Mouse (Mus musculus): ENCODE measurements around the gene Gdpd3. TPM values are rescaled to one million over a fixed set of nuclear protein-coding genes. Genes with fewer than 3 reads are reported as not detected.
A peak's percentile ranks its signal among the peaks of the same experiment; 100 is the strongest.

Gdpd3 gene
- polyA plus RNA-seq, 1 experiment from 2014 or later = 2.2 TPM

GRCm38 (mm10) chr7:126793456-126794270, 27.5 kb downstream of the Gdpd3 start:
- ATAC-seq (replicated peaks) = no peak
- Histone ChIP-seq H3K4me2 (no peak overlapping the region), H3K4me3 (no peak overlapping the region), H3K27me3 (replicated peaks) (no peaks in the 10 kb centered on the region), H3K36me3 (replicated peaks) (peaks cover 24% of the 10 kb centered on the region), H3K9me3 (no peaks in the 10 kb centered on the region), H3K4me1 (peaks cover 52% of the 10 kb centered on the region), H3K27ac (no peak overlapping the region), H3K9ac (no peak overlapping the region)
- 74% methylated on average over 4 of the region's 4 CpGs for WGBS

- Histone ChIP-seq H3K27ac (no peak overlapping the region), H3K4me3 (no peak overlapping the region), H3K27me3 (replicated peaks) (no peaks in the 10 kb centered on the region), H3K9ac (no peak overlapping the region), H3K4me1 (peaks cover 52% of the 10 kb centered on the region), H3K4me2 (no peak overlapping the region), H3K9me3 (no peaks in the 10 kb centered on the region), H3K36me3 (replicated peaks) (peaks cover 21% of the 10 kb centered on the region)
- ATAC-seq (replicated peaks) = no peak
- WGBS = 78% methylated on average over 4 of the region's 4 CpGs
Measured at GRCm38 (mm10) chr7:126794271-126794605, 28.1 kb downstream of the Gdpd3 start.

DNA sequence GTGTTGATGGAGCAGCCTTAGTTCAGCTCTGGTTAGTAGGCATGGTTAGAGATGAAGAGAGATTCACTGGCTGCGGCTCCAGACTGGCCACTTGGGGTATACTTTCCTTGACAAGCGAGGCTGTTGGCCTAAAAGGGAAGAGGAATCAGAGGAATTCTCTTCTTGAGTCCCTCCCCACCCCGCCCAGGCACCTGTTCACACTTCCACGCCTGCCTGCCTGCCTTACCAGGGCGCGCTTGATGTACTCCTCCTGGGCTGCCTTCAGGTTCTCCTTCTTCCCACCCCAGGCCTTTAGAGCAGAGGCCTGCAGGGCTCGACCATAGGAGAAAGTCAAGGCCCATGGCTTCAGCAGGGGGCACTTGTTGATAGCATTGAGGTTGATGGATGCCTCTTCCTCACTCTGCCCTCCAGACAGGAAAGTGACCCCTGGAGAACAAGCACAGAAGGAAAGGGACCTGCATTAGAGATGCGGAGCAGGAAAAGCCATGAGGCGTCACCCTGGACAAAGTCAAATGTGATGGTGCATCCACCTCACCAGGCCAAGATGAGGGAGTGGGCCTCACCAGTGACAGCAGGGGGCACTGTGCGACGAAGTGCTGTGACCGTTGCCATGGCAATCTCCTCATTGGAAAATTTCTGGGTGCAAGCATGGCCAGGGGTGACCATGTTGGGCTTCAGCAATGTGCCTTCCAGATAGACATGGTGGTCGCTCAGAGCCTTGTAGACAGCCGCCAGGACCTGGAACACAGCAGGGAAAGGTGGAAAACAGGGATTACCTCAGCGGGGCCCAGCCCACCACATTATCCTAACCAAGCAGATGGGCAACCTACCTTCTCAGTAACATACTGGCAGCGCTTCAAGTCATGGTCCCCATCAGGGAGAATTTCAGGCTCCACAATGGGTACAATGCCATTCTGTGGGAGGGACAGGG, 29.5 kb downstream of the Gdpd3 start:
- no peaks in the 10 kb centered on the region for H3K9me3 ChIP-seq
- WGBS = 81% methylated on average over 16 of the region's 16 CpGs
- no peak overlapping the region for H3K4me3 ChIP-seq
- ATAC-seq (replicated peaks) = no peak
- no peak overlapping the region for H3K27ac ChIP-seq
- no peak overlapping the region for H3K4me2 ChIP-seq
- H3K9ac ChIP-seq = no peak overlapping the region
- no peaks in the 10 kb centered on the region for H3K27me3 ChIP-seq (replicated peaks)
- peaks cover 54% of the 10 kb centered on the region for H3K4me1 ChIP-seq
- peaks cover 13% of the 10 kb centered on the region for H3K36me3 ChIP-seq (replicated peaks)

DNA sequence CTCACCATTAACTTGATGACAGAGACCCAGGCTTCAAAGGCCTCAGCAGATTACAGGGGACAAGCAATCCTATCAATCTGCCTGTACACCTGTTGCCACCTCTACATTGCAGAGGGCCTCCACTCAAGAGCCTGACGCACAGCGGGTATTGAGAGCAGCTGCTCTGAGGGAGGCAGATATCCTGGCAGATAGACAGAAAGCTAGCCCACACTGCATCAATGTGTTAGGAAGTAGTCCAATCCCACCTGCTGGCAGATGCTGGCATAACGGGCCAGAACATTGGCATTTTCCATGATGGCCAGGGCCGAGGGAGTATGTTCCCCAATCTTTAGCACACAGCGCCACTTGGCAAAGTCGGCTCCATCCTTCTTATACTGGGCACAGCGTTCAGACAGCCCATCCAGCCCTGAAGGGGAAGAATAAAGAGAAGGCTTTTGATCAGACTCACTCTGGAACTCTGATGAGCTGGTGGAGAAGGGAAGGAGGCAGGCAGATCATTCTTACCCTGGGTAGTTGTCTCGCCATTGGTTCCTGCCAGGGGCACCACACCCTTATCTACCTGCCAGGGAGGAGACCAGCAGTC, 30.3 kb downstream of the Gdpd3 start:
- H3K4me3 ChIP-seq = no peak overlapping the region
- WGBS = 78% methylated on average over 8 of the region's 8 CpGs
- 0 out of 2 replicates have a peak overlapping the region, but pooled peaks have one; percentile 70 for H3K9ac ChIP-seq
- H3K4me2 ChIP-seq = no peak overlapping the region
- ATAC-seq (replicated peaks) = no peak
- no peaks in the 10 kb centered on the region for H3K27me3 ChIP-seq (replicated peaks)
- no peak overlapping the region for H3K27ac ChIP-seq
- peaks cover 47% of the 10 kb centered on the region for H3K4me1 ChIP-seq
- peaks cover 13% of the 10 kb centered on the region for H3K36me3 ChIP-seq (replicated peaks)
- no peaks in the 10 kb centered on the region for H3K9me3 ChIP-seq

DNA sequence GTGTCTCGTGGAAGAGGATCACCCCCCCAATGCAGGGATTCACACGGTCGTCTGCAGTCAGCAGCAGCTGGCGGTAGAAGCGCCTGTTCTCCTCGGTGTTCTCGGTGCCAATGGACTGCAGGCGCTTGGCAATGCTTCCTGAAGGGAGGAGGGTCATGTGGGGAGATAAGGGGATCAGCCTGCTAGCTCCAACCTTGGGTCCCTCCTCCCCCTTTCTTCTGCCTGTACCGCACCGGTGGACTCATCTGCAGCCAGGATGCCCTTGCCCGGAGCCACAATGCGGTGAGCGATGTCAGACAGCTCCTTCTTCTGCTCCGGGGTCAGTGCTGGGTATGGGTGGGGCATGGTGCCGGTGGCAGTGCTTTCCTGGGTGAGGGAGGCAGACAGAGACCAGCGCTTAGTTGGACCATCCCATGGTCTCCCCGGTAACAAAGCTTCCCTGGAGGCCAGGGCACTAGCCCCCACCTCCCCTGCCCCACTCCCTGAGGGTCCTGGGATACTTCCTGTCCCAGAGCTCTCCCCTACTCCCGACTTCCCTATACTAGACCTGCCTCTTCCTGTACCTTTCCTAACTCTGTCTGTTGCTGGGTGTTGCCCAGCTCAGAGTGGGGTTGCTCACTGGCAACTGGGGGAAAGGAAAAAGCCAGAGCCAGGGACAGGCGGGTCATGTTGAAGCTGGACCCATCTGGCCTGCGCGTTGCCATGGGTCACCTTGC, 31.4 kb downstream of the Gdpd3 start, which contains the start of gene Fam57b:
TSS of gene Fam57b (plus strand) at position 258 of the 716 bp plus-strand sequence.
- 20% methylated on average over 21 of the region's 21 CpGs for WGBS
- ATAC-seq (replicated peaks) = 0 out of 2 replicates have a peak, but pooled peaks have one; percentile 13
- Histone ChIP-seq H3K27ac (peak within 1 kb of the TSS; percentile 93), H3K4me2 (peak within 1 kb of the TSS; percentile 83), H3K4me3 (peak within 1 kb of the TSS; percentile 66), H3K27me3 (replicated peaks) (no peaks in the 10 kb centered on the region), H3K9me3 (no peaks in the 10 kb centered on the region), H3K9ac (peak within 1 kb of the TSS; percentile 70), H3K4me1 (peaks cover 43% of the 10 kb centered on the region), H3K36me3 (replicated peaks) (peaks cover 13% of the 10 kb centered on the region)

- H3K4me1 ChIP-seq = peaks cover 37% of the 10 kb centered on the region
- no peaks in the 10 kb centered on the region for H3K27me3 ChIP-seq (replicated peaks)
- WGBS = under 1% methylated on average over 40 of the region's 40 CpGs
- no peaks in the 10 kb centered on the region for H3K9me3 ChIP-seq
- H3K4me2 ChIP-seq = peak overlapping the region; percentile 83
- peak overlapping the region; percentile 93 for H3K27ac ChIP-seq
- H3K36me3 ChIP-seq (replicated peaks) = peaks cover 13% of the 10 kb centered on the region
- H3K9ac ChIP-seq = peak overlapping the region; percentile 70
- ATAC-seq (replicated peaks) = no peak
- H3K4me3 ChIP-seq = peak overlapping the region; percentile 66
Measured at GRCm38 (mm10) chr7:126798127-126799049, 32.3 kb downstream of the Gdpd3 start.

DNA sequence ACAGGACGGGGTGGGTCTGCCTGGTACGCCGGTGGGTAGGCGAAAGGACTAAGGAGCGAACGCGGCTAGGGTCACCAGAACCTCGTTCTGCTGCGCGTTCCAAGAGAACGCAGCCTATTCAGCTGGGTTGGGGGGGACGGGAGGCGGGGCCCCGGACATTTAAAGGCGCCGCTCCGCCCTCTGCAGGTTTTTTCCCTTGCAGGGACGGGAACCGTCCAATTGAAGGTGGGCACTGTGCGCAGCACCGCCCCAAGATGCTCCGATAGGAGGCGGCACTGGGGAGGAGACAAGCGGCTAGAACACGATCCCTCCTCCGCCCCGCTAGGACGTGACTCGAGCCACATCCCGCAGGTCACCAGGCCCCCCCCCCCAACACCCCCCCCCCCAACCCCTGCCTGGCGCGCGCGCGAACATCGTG, 32.9 kb downstream of the Gdpd3 start:
- ATAC-seq (replicated peaks) = peak; percentile 96
- WGBS = under 1% methylated on average over 29 of the region's 36 CpGs
- H3K4me1 ChIP-seq = peaks cover 37% of the 10 kb centered on the region
- peak overlapping the region; percentile 66 for H3K4me3 ChIP-seq
- peak overlapping the region; percentile 70 for H3K9ac ChIP-seq
- H3K27ac ChIP-seq = peak overlapping the region; percentile 93
- H3K36me3 ChIP-seq (replicated peaks) = peaks cover 13% of the 10 kb centered on the region
- H3K9me3 ChIP-seq = no peaks in the 10 kb centered on the region
- H3K27me3 ChIP-seq (replicated peaks) = no peaks in the 10 kb centered on the region
- peak overlapping the region; percentile 83 for H3K4me2 ChIP-seq

DNA sequence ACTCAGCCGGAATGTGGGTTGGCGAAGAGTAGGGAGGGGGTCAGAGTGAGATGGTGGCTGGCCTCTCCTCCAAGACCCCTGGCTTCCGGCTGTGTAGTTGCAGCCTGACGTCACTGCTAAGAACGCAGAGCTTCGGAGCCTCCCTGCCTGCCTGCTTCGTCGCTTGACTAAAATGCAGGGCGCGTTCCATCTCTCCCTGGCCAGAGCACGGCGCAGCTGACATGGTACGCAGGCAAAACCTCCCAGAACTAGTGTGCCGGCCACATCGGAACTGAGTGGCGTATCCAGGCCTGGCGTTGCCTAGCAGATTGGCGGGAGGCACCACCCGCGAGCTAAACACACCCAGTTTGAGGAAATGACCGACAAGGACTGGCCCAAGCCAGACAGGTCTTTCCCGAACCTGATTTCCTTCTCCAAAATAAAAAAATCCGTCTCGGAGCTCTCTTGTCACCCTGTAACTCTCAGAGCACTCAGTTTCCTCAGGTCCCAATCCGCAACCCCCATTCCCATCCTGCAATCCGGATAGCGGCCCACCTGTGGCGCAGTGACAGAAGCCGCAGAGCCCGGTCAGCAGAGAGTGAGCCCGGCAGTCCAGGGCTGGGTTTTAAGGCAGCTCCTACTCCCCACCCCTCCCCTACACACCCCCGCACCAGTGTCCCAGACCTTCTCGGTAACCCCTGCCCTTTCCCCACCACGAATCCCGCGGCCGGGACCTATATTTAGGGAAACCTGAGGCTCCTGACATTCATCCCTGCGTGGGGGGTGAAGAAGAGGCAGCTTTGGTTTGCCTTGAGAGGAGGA, 33.5 kb downstream of the Gdpd3 start:
- peak; percentile 90 for ATAC-seq (replicated peaks)
- Histone ChIP-seq H3K4me1 (peaks cover 37% of the 10 kb centered on the region), H3K4me3 (peak overlapping the region; percentile 66), H3K4me2 (peak overlapping the region; percentile 83), H3K9ac (peak overlapping the region; percentile 65), H3K36me3 (replicated peaks) (peaks cover 11% of the 10 kb centered on the region), H3K27me3 (replicated peaks) (no peaks in the 10 kb centered on the region), H3K27ac (peak overlapping the region; percentile 93), H3K9me3 (no peaks in the 10 kb centered on the region)
- 2% methylated on average over 37 of the region's 38 CpGs for WGBS

DNA sequence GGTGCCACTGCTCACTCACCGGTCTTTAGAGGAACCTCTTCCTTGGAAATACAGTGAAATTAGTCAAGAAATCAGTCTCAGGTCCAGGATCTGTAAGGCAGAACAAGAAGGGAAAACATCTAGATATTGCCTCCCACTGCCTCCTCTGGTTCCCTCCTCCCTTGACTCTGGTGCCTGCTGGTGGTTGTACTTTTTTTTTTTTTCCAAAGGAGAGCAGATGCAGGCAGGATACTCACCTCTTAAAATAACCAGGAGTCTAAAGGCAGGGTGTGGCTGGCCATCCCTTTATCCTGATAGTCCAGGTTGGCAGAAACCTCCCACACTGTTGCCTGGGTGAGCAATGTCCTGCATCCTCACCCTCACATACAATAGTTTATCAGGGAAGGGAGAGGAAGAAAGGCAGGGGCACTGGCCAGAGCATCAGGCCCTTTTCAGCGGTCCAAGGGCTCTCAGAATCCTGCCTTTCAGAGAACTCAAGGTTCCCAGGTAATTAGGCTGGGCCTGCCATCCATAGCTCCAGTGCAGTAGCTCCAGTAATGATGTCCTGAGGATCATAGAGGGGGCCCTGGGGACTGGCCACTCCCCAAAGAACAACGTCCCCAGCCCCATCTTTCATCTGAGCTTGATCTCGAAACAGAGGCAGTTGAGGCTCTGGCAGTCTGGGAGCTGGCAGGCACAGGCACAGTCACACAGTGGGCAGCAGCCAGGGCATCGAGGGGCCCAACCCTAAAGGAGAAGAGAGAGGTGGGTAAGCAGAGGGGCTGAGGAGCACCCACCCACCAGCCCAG, 34.3 kb downstream of the Gdpd3 start:
- no peaks in the 10 kb centered on the region for H3K9me3 ChIP-seq
- ATAC-seq (replicated peaks) = no peak
- 49% methylated on average over 5 of the region's 5 CpGs for WGBS
- peak overlapping the region; percentile 83 for H3K4me2 ChIP-seq
- H3K27ac ChIP-seq = peak overlapping the region; percentile 93
- peaks cover 3% of the 10 kb centered on the region; the same call in 1 of the 2 replicates for H3K36me3 ChIP-seq (replicated peaks)
- no peaks in the 10 kb centered on the region for H3K27me3 ChIP-seq (replicated peaks)
- H3K4me3 ChIP-seq = peak overlapping the region; percentile 66
- peak overlapping the region; percentile 65 for H3K9ac ChIP-seq
- peaks cover 37% of the 10 kb centered on the region for H3K4me1 ChIP-seq

- Histone ChIP-seq H3K27me3 (replicated peaks) (no peaks in the 10 kb centered on the region), H3K9me3 (no peaks in the 10 kb centered on the region), H3K4me3 (no peak overlapping the region), H3K9ac (peak overlapping the region; percentile 8; the same call in 1 of the 2 replicates), H3K27ac (no peak overlapping the region), H3K4me1 (peaks cover 35% of the 10 kb centered on the region), H3K36me3 (replicated peaks) (no peaks in the 10 kb centered on the region; the same call in 1 of the 2 replicates), H3K4me2 (no peak overlapping the region)
- WGBS = 96% methylated on average over 16 of the region's 16 CpGs
- no peak for ATAC-seq (replicated peaks)
Measured at GRCm38 (mm10) chr7:126801057-126801422, 34.9 kb downstream of the Gdpd3 start.
